Mouse (Mus musculus) cerebellum, adult 11-12 months (tissue): ENCODE measurements at regions not wholly inside any gene's neighbourhood (a gene's known extent, or its start where the extent isn't known, plus 50 kb on each side); places are given as distances from the start of the nearest gene placed in this dataset.

Experiments
- DNase-seq: peaks from one replicate; pipeline ENCODE4 v3.0.0; 2022

GRCm38 (mm10) chr2:47750997-47751623, 1062.8 kb upstream of the Acvr2a start:
- no peak for DNase-seq

- DNase-seq = no peak
Observed at GRCm38 (mm10) chr2:47755716-47756115, 1058.2 kb upstream of the Acvr2a start.

- no peak for DNase-seq
Observed at GRCm38 (mm10) chr2:47756248-47756647, 1057.7 kb upstream of the Acvr2a start.

- no peak for DNase-seq
Observed at GRCm38 (mm10) chr2:47775766-47776165, 1038.1 kb upstream of the Acvr2a start.

- DNase-seq = no peak
Observed at GRCm38 (mm10) chr2:47776965-47777364, 1036.9 kb upstream of the Acvr2a start.

- DNase-seq = no peak
Observed at GRCm38 (mm10) chr2:47785848-47786247, 1028.1 kb upstream of the Acvr2a start.

GRCm38 (mm10) chr2:47822746-47823271, 991.1 kb upstream of the Acvr2a start:
- DNase-seq = no peak

GRCm38 (mm10) chr2:47832493-47832892, 981.4 kb upstream of the Acvr2a start:
- no peak for DNase-seq

GRCm38 (mm10) chr2:47833517-47833916, 980.4 kb upstream of the Acvr2a start:
- DNase-seq = no peak

GRCm38 (mm10) chr2:47834055-47834799, 979.7 kb upstream of the Acvr2a start:
- DNase-seq = no peak

GRCm38 (mm10) chr2:47857229-47857628, 956.7 kb upstream of the Acvr2a start:
- no peak for DNase-seq

GRCm38 (mm10) chr2:47862446-47862845, 951.5 kb upstream of the Acvr2a start:
- no peak for DNase-seq

- no peak for DNase-seq
Observed at GRCm38 (mm10) chr2:47878002-47878401, 935.9 kb upstream of the Acvr2a start.

- DNase-seq = no peak
Observed at GRCm38 (mm10) chr2:47879071-47879470, 934.8 kb upstream of the Acvr2a start.

- no peak for DNase-seq
Observed at GRCm38 (mm10) chr2:47879796-47880195, 934.1 kb upstream of the Acvr2a start.

- DNase-seq = no peak
Observed at GRCm38 (mm10) chr2:47888166-47888565, 925.7 kb upstream of the Acvr2a start.

- DNase-seq = no peak
Observed at GRCm38 (mm10) chr2:47891366-47891765, 922.5 kb upstream of the Acvr2a start.

GRCm38 (mm10) chr2:47892879-47893278, 921.0 kb upstream of the Acvr2a start:
- DNase-seq = no peak

- no peak for DNase-seq
Observed at GRCm38 (mm10) chr2:47894806-47895205, 919.1 kb upstream of the Acvr2a start.

GRCm38 (mm10) chr2:47914270-47914669, 899.6 kb upstream of the Acvr2a start:
- DNase-seq = no peak

- DNase-seq = no peak
Observed at GRCm38 (mm10) chr2:47914986-47915485, 898.9 kb upstream of the Acvr2a start.

GRCm38 (mm10) chr2:47922965-47923364, 890.9 kb upstream of the Acvr2a start:
- no peak for DNase-seq

- DNase-seq = no peak
Observed at GRCm38 (mm10) chr2:47926620-47927019, 887.3 kb upstream of the Acvr2a start.

- no peak for DNase-seq
Observed at GRCm38 (mm10) chr2:47945061-47945460, 868.8 kb upstream of the Acvr2a start.
